Mouse (Mus musculus) liver, embryonic 14.5 days (tissue): Measurements from ENCODE around the gene Mdga2.

Experiments
- CTCF ChIP-seq: IDR thresholded peaks from 2 replicates; pipeline ENCODE4 v1.5.1; 2016; ENCODE audit warnings: antibody characterized with exemption, low read depth, control low read depth
- EP300 ChIP-seq: IDR thresholded peaks from 2 replicates; pipeline ENCODE4 v1.6.1; 2016; ENCODE audit warnings: antibody characterized with exemption, low read depth

DNA sequence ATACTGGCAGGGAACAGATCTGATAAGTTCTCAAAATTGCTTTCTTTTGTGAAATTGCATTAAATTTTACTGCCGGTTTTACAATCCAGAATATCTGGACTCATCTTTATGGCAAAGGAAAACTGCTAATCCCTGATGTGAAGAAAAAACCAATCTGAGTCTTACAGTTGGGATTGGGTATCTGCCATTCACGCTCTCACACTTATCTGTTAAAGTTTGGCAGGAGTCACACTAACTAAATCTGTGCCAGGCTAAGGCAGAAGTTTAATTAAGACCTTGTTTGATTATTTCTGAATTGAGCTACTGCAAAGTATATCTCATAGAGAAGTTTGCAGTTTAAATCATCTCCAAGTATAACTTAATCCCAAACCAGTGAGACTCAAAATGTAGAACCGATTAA lies 82.2 kb downstream of the Mdga2 start:
- TF ChIP-seq CTCF (no peak), EP300 (no peak)
